Mouse (Mus musculus) cerebellum, adult 11-12 months (tissue): ENCODE results near the gene Gm9780.
"Not testable (repeated sequence)": the region's sequence is repeated elsewhere in the genome, so short reads cannot be mapped to it uniquely, and the experiment has no call there.

ENCODE experiments used
- DNase-seq: peaks from one replicate; pipeline ENCODE4 v3.0.0; 2022

The Gm9780 gene

DNA sequence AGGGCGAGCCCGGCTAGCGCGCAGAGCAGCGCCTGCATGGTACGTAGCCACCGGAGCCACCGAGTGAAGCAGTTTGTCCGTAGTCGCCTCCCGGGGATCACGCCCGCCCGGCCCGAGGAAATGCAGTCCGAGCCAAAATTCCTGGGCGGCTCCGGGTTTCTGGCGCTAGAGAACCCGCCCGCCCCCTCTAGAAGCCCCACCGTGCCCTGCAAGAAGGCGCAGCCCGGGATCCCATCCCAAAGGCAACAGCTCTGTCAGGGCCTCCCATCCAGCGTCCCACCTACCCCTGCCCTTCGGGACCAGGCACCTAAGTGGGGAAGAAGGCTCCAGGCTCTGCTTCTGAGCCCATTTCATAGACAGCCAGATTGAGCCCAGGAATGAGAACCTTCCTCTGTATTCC is at the start of gene Gm9780:
Gm9780 (minus strand) TSS at position 101 of the 400 bp plus-strand sequence.
- DNase-seq = not testable (repeated sequence)

GRCm38 (mm10) chr14:26081997-26082396 is 39.5 kb upstream of the Gm9780 start, which contains the start of gene Cphx3:
Gene Cphx3 (plus strand): TSS chr14:26082297.
- not testable (repeated sequence) for DNase-seq

- DNase-seq = not testable (repeated sequence)
Observed at GRCm38 (mm10) chr14:26081216-26081615, 38.7 kb upstream of the Gm9780 start, which contains the start of gene Cphx2. Gene Cphx2 (plus strand): TSS chr14:26081516.

DNA sequence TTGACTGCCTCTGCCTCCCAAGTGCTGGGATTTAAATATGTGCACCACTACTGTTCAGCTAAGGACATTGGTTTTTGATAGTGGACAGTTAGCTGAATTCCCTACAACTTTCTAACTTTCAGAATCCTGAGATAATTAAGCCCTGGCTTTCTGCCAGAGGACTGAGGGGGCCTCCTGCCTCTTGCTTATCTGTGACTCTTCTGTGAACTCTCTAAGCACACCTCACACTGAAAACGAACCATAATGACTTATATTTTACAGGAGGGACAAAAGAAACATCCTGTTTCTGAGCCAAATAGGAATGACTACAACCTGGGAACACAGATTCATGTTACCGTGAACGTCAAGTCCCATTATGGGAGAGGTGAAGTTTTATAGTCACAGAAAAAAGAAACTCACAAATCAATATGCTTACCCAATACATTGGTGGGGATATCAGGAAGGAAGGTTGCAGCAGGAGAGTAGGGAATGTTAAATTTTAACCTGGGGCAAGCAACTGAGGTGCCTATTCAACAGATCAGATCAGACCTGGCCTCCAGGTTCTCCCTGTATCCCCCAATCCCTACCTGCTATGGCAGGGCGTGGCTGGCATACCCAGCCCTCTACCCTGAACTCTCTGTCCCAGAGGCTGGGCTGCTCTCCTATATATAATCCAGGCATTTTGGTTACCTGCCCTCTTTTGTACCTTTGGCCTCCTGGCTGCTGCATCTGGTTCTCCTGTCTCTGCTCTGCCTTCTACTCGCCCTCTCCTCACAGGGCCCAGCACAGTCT is 34.3 kb upstream of the Gm9780 start:
- not testable (repeated sequence) for DNase-seq

DNA sequence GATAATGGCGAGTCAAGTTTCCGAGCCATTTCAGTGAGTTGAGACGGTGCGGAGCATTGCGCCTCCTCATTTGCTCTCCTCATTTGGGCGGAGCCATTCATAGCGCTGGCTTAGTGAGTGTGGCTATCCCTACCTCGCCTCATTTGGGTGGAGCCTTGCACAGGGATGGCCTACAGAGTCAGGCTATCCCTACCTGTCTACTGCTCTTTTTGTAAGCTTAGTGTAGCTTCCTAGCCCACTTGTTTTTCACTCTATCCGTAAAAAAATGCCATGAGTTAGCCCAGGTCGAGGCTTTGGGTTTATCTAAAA is 24.8 kb upstream of the Gm9780 start, which contains the start of gene Tmem254c:
Tmem254c (minus strand) TSS at position 31 of the 309 bp plus-strand sequence.
- not testable (repeated sequence) for DNase-seq

DNA sequence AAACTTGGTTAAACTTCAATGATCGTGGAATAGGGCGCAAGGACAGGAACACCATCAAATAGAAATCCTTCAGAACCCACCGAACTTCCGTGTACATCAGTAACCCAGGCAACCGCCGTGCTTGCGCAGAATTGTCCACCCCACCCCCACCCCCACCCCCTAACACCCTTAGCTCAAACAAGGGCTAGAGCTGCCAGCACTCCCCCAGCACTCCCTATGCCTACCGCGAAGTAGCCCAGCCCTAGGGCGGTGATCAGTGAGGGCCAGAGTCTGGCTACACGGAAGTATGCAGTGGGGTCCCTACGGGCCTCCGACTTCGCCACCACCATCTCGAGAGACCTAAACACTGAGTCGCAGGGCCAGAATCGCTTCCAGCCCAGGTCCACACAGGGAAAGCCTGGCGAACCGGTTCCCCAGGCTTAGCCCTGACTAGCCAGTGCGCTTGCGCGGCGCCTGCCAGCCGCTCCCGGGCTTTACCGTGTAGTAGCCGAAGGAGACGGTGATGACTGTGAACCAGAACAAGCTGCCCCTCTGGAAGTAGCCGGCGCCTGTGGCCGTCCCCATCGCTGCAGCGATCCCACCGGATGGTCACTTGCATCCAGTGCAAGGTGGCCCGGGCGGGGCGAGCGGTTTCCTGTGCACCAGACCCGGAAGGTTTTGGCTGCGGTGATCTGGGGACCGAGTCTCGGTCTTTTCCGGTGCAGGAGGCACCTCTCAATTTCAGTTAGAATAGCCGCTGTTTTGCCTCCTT is 24.2 kb upstream of the Gm9780 start:
- DNase-seq = not testable (repeated sequence)

- not testable (repeated sequence) for DNase-seq
Observed at GRCm38 (mm10) chr14:26059362-26059761, 16.9 kb upstream of the Gm9780 start.

- DNase-seq = not testable (repeated sequence)
Observed at GRCm38 (mm10) chr14:26058184-26058583, 15.7 kb upstream of the Gm9780 start.

DNA sequence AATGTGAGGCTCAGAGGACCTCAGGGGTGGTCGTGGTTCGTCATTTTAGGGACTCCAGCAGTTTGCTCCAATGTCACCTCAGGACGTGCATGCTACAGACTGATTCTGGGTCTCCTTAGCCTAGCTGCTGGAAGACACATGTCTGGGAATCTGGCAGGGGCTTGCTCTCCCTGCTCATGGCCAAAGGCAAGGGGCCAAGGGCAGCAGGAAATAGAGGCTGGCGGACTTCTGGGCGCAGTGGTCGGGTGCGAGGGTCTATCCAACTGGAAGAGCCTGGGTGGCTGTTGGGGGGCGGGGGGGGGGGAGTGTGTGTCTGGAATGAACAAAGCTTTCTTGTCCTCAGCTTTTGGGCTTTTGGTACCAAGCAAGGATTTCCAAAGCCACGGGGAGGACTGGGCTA is 6.3 kb upstream of the Gm9780 start:
- not testable (repeated sequence) for DNase-seq

DNA sequence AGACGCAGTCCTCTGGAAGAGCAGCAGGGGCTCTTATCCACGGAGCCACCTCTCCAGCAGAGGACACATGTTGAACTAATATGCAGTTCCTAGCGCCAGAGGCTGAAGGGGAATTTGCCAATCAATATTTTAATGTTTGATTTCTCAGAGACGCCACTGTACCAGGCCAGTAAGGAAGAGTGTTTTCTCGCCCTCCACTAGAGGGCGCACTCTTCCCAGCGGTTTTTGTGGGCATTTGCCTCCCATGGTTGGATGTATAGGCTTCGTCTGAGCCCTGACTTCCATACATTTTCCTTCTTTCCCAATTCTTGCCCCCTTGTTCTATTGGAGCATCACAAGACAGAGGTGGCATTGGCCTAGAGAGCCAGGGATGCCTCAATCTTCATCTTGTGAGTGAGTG is 4.5 kb upstream of the Gm9780 start:
- DNase-seq = not testable (repeated sequence)

GRCm38 (mm10) chr14:26045007-26045406 is 2.5 kb upstream of the Gm9780 start:
- DNase-seq = not testable (repeated sequence)

- not testable (repeated sequence) for DNase-seq
Observed at GRCm38 (mm10) chr14:26035439-26035838, 7.1 kb downstream of the Gm9780 start.

DNA sequence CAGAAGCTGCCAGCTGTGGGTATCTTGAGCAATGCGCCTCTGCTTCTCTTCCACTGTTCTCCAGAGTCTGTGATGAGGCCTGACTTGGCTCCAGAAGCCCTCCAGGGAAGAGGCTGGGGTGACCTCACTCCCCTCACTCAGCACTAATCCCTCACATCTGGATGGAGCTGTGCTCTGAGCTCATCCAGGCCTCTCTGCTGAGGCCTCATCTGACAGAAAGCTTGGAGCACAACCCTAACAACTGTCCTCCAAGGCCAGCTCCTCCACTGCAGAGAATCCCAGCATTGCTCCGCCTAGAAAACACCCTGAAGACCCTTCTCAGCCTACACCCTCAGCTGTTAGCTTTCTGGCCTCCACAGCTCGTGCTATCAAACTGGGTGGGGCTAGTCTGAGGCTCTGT is 8.1 kb downstream of the Gm9780 start:
- DNase-seq = not testable (repeated sequence)

- DNase-seq = not testable (repeated sequence)
Observed at GRCm38 (mm10) chr14:26025653-26026052, 16.9 kb downstream of the Gm9780 start.

- DNase-seq = not testable (repeated sequence)
Observed at GRCm38 (mm10) chr14:26022831-26023230, 19.7 kb downstream of the Gm9780 start.

DNA sequence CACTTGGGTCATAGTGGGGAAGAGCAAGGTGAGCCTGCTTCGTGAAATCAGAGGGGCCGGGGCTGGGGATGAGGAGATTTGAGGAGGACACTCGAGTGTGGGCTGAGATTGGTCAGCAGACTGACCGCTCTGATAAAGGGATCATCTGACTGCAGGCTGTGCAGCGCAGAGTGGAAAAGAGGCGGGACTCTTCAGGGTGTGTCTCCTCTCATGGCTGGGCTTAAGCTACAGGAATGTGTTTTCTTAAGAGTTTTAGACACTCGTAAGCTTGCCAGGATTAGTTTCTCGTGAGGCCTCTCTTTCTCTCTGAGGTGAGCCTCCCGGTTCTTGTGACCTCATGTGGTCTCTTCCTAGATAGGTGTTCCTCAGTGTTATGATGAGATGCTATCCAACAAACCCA is 21.0 kb downstream of the Gm9780 start:
- DNase-seq = not testable (repeated sequence)

DNA sequence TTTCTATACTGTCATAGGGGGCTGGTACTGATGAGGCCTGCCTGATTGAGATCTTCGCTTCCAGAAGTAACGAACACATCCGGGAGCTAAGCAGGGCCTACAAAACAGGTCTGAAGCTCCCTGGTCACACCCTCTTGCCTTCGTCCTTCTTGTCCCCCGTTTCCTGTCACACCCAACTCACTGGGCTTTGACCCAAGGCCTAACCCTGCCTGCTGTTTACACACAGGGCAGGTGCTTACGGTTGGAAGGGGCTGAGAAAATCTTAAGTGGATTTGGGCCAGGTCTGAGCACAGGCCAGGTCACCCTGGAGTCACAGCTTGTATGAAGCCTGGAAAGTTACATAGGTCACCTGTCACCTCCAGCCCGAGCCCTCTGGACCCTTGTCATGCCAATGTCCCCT is 26.1 kb downstream of the Gm9780 start:
- not testable (repeated sequence) for DNase-seq

- not testable (repeated sequence) for DNase-seq
Observed at GRCm38 (mm10) chr14:26007462-26007861, 35.0 kb downstream of the Gm9780 start.

- DNase-seq = not testable (repeated sequence)
Observed at GRCm38 (mm10) chr14:25981880-25982279, 60.6 kb downstream of the Gm9780 start.

DNA sequence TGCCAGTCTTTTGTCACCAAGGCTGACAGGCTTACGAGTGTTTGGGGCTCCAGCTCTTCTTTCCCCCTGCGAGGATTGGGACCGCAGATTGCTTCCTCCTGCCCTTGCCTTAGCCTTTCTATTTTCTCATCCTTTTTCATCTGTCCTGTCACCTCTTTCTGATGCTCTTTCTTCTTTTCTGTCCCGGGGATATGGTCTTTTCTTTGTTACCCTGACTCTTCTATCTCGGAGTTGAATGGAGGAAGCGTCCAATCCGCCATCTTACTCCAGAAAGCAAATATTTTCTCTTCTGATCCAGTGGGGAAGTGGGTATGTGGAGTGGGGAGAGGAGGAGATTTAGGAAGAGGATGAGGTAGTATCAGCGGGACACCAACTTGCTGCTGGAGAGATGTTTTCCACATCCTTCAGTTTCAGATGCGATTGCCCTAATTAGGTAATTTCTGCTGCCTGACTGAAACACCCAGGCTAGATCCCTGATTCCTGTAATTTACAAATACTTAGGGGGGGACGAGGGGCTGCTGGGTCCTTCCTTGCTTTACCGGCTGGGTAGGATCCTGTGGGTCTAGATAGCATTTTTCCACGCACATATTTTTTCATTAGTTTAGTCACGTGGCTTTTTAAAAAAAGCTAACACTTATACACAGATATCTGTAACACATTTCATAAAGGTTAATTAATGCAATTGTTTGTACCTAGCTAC is 63.1 kb downstream of the Gm9780 start:
- not testable (repeated sequence) for DNase-seq

DNA sequence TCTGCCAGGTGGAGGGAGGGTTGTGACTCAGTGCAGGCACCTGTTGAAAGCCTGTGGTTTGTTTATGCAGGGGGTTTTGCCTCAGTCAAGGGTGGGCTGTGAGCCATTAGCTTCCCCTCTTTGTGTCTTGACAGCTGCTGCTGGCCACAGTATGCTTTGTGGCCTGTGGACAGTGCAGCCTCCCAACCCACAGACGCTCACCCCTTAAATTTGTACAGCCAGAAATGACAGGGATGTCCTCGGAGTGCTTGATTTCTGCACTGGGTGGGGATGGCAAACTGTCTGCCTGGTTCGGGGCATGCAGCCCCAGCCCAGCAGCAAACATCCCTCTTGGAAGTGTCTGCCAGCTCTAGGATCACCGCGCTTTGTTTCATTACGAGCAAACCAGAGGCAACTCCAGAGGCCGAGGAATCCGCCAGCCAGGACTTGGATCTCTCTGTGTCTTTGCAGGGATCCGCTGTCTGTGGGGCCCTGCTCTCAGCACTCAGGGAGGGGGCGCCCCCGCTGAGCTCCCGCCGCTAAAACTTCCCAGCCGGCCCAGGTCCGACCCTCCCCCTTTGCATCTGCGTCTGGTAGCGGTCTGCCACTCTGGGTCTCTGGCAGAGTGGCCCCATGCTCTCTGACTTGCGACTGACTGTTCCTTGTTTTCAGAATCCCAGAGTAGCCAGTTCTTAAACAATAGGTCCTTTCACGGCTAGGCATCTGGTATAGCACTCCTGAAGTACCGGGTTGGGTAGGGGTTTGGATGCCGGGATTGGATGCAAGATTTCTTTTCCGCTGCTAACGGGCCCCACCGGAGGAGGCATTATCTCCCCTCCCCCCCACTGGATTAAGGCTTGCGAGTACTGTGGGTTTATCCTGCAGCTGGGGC is 63.9 kb downstream of the Gm9780 start, which contains the start of gene Duxbl1:
Duxbl1 (plus strand) TSS at position 207 of the 871 bp plus-strand sequence.
- DNase-seq = not testable (repeated sequence)
